Mouse (Mus musculus) lung, adult 18-20 months (tissue): Measurements from ENCODE around the gene Agbl4.

Source experiments
- DNase-seq, 2 experiments: peaks; one replicate each; pipeline ENCODE4 v3.0.0; 2022; ENCODE audit warnings: mixed read lengths in 2 of 2

Agbl4 gene

DNA sequence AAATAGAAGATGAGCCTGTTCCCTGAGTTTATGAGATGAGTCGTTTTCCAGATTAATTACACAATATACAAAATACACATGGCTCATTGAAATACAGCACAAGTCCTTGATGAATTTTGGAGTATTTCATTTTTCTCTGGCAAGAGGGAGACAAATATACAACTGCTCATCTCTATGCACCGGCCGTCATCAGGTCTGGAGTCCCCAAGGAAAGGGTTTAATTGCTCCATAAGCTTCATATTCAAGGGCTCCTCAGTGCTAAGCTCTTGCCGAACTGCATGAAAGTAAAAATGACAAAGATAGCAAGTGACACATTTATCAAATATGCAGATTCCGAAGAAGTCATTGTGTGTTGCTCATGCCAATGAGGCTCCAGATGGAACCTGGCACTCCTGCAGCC is 1284.5 kb downstream of the Agbl4 start:
- no peak for DNase-seq

DNA sequence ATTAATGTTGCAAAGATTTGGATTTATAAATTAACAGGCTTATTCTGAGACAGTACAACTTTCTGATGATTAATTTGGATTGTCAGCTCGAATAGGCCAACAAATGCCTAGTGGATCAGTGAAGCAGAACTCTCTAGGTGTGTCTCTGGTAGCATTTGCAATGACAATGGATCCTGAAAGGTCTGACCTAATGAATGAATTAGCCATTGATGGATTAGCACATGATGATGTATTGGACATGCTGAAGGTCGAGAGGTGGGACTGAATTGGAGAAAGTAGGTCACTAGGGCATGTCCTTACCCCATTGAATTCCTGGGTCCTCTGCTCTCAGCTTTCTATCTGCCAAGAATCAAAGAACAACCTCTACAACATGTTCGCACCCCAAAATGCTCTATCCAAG is 1285.3 kb downstream of the Agbl4 start:
- DNase-seq: no peak

DNA sequence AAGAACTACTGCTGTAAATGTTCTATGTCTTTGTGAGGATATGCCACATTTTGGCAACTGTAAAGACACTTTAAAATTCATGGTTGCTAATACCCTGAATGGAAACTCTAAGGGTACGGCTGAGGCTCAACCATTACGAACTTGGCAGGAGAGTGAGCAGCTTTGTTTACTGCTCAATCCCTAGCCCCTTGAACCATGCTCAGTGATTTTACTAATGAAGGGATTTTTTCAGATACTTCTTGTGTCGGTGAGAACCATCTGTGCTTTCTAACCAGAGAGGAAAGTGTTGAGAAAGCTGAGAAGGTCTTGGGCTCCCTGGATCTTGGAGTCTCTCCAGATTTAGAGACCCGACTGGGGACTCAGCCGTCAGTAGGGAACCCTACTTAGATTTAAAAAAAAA is 1286.4 kb downstream of the Agbl4 start:
- DNase-seq: no peak

DNA sequence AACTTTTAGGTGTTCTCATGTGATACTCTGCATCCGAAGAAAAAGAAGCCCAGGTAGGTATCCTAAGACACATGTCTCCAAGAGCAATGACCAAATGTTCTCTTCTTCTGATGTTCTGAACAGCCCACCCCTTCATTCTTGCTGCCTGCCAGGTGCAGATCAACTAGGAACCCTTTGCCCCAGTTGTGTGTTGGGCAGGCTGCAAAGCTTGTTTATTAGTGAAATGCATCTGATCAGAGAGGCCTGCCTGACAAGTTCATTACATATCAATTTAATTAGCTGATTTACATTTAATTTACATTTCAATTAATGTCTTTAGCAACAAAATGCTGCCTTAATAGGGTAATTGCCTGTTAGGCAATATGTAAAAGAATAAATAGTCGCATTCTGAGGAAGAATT is 1288.5 kb downstream of the Agbl4 start:
- DNase-seq: no peak

DNA sequence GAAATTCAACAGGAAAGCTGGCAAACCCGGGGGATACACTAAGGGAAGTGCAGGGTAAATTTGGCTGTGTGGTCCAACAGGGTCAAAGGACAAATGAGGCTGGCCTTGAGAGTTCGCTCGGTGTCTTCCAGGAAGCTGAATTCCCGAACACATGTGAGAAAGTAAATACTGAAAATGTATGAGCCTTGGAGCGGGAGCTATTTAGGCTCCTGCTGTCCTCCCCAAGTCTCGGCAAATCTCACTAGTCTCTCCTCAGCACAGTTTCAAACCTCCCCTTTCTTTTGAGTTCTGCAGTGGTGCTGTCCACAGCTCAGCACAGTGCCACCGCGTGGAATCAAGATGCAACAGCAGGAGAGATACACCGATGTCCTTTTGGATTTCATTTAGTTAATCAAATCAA is 1289.5 kb downstream of the Agbl4 start:
- DNase-seq: peak; percentile 12 to 29

DNA sequence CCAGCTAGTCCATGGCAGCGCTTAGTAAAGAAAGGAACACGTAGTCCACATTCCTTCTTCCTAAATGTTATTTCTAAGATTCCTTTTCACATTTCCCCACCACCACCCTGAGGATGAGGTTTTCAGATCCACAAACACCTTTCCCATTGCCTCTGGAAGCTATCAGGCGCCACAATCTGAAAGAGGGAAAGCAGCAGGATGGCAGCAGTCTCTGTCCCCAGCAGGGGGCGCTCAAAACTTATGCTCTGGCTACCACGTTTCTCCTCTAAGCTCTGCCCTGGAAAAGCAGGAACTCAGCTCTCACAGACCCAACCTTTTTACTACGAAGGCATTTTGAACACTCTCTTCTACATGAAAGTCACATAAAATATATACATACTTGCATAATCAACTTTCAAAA is 1290.2 kb downstream of the Agbl4 start:
- peak; percentile 70 to 75 for DNase-seq

DNA sequence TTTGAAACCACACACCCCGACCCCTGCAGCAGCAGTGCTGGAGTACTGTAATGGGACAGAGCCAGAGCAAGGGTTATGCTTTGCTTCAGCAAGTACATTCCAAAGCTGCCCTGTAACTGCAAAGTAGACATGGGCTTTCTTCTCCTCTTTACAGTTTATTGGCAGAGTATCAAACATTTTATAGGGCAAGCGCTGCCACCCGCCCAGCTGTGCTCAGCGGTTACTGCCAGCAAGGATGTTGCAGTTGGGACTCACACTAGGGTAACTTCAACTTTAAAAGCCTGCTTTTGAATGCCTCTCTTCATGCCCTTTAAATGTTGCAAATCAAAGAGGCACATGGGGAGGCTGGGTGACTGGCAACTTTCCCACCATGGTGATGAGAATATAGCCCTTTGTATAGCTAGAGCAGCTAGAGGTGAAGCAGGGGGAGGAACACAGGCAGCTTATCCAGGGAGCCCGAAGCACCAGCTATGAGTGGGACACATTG is 1293.6 kb downstream of the Agbl4 start:
- DNase-seq: no peak

DNA sequence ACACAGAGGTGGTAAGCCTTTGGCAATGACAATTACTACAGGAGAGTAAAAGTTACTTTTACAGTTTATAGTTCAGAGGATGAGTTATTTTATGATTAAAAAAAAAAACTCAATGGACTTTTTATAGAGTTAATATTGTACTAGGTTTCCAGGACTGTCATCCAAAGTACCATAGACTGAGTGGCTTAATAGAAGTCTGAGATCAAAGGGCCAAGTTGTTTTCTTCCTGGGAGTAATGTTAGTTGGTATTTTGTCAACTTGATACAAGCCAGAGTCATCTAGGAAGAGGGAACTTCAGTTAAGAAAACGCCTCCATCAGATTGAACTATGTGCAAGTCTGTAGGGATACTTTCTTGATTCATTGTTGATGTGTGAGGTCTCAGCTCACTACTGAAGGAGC is 1303.9 kb downstream of the Agbl4 start:
- DNase-seq: no peak

DNA sequence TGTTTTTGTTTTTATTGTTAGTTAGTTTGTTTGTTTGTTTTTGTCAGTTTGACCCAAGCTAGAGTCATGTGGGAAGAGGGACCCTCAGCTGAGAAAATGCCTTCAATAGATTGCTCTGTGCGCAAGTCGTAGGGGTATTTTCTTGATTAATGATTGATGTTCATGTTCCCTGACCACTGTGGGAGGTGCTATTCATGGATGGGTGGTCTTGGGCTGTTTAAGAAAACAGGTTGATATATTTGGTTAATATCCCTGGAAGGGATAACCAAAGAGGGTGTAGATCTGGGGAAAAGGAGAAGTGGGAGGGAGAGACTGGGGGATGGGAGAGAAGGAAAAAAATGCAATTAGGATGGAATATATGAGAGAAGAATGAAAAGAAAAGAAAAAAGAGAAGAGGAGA is 1306.7 kb downstream of the Agbl4 start:
- no peak for DNase-seq

DNA sequence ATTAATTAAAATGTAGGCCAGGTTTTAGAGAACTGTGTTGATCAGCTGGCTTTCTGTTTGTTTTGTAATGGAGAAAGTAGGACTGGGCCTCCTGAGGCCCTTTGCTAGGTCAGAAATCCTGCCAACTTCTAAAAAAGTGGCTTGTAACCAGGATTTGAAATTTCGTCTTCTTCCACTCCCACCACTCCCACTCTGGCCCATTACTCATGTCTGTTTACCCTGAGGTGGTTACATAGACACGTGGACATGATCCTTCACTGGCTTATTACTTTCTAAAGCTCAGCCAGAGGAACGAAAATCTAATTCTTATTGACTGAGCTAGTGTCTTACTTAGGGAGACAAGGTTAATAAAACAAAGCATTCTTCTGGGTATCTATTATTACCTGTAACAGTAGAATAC is 1307.5 kb downstream of the Agbl4 start:
- DNase-seq: no peak
